Mouse (Mus musculus) inflammation-experienced regulatory T-cells, adult 6 months (primary cell): ENCODE measurements around the gene Ccdc32. TPM values are rescaled to one million over a fixed set of nuclear protein-coding genes. Genes with fewer than 3 reads are reported as not detected.

Experiments used
- ATAC-seq: one replicate; pipeline ENCODE4 v1.8.0; 2017
- polyA plus RNA-seq, 3 experiments: library from polyadenylated mRNA; unstranded; fragments of 100-300 nt; shearing (Covaris generic); gene quantifications; one replicate each; pipeline ENCODE4 v1.2.1; 2017

The Ccdc32 gene
- polyA plus RNA-seq, 3 experiments from 2014 or later, result 21.9 to 23.2 (median 22.8) TPM

- no peak for ATAC-seq
These were observed 14.2 kb downstream of the Ccdc32 start for GRCm38 (mm10) chr2:119014989-119015388.

DNA sequence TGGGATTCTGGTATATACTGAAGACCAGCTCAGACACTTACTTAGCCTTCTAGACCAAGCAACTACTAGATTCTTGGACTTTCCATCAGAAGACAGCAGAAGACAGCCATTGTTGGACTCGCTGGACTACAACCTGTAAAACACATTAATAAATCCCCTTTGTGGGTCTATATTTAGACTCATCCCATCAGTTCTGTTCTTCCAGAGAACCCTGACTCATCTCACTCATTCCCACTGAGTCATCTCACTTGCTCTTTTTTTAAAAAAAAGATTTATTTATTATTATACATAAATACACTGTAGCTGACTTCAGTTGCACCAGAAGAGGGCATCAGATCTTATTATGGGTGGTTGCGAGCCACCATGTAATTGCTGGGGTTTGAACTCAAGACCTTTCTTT, 19.8 kb downstream of the Ccdc32 start:
- no peak for ATAC-seq

DNA sequence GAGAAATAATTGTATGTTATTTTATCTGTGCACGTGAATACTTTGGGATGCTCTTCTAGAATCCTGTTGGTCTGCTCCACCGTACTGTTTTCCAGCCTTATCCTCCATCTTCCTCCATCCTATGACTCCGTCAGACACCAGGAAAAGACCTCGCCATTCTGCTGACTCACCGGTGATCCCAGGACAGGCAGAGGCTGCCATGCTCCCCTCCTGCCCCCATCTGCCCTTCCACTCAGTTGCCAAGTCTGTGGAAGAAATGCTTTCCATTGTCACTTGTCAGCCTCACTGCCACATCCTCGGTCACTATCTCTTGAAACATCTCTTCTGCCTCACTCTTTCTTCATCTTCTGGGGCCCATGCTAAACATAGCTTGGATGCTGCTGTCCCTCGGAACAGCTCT, 22.3 kb downstream of the Ccdc32 start:
- no peak for ATAC-seq

GRCm38 (mm10) chr2:118999025-118999639, 30.1 kb downstream of the Ccdc32 start:
- ATAC-seq, result no peak

- peak; percentile 60 for ATAC-seq
These were observed 30.9 kb downstream of the Ccdc32 start for GRCm38 (mm10) chr2:118998115-118998866.

DNA sequence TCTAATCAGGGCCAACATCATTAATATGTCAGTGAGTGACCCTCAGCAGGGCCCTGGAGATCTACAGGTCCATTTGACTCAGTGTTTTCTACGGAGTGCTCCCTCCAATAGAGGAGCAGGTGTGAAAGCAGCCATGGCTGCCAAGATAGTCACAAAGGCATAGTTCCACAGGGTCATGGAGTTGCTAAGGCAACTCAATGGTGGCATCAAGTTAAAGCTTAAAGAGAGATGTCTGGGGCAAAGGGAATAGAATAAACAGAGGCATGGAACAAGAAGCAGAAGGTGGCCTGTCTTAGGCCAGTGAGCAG, 32.4 kb downstream of the Ccdc32 start:
- ATAC-seq, result no peak

- no peak for ATAC-seq
These were observed 33.0 kb downstream of the Ccdc32 start for GRCm38 (mm10) chr2:118995919-118996797.

DNA sequence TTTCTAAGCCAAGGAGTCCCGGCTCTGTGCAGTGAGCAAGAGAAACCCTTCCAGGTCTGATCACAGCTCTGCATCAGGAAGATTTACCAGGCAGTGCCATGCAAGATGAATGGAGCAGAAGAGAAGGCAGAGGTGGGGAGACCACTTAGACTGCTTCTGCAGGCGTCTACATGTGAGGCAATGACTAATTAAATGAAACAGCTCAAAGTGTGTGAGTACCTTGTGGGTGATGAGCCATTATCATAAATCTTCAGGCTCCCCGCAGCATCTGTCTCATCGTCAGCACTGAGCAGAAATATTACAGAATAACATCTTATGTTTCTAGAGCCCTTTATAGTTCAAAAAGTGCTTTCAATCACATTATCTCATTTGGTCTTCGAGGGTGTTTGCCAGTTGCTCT, 33.7 kb downstream of the Ccdc32 start:
- ATAC-seq, result no peak

GRCm38 (mm10) chr2:118983812-118984211, 45.4 kb downstream of the Ccdc32 start:
- no peak for ATAC-seq

DNA sequence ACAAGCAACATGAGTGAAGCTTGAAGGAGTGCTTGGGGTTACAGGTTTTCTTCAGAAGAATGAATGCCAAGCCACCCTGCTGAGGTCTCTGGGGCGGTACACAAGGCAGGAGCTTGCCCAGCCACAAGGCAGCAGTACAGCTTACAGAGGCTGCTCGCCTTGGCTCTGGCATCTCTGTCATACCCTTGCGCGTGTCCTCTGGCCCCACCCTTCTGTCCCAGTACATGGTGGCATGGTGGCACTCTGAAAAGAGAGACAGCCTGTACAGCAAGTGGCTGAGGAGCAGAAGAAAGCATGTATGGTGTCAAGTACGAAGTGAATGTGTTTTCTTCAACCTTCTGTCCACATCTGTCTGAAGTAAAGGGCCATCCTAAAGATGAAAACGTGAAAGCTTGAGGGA, 48.4 kb downstream of the Ccdc32 start:
- ATAC-seq, result no peak

DNA sequence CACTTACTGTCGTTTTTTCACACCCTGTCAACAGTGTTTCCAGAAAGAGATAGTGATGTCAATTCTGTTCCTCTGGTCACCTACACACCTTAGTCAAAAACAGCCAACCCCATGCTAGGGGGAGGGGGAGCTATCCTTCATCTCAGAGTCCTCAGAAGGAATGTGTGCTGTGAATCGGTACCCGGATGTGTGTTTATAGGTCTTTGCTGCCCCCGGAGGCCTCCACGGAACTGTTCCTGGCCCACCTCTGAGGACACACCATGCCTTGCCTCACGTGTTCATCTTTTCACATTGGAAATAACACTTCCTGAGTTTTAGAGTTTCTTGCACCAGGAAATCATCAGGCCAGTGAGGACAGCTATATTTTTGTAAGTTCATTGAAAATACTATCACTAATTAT, 51.1 kb downstream of the Ccdc32 start:
- ATAC-seq, result no peak

DNA sequence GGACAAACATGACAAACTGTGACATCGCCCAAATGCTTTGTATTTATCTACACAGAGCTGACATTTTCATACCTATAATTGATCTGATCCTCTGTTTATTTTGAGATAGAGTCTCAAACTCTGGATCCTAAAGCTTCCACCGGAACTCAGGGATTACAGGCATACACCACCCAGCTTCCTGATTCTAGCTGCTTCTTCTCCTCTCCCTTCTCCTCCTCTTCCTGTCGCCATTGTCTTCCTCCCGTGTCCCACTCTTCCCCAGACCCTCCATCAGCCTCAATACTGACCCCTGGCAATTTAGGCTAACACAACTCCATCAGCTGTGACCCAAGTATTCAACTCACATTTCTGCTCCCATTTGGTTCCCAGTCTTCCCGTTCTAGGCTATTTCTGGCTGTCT, 52.3 kb downstream of the Ccdc32 start:
- ATAC-seq, result no peak

GRCm38 (mm10) chr2:118976282-118976929, 52.8 kb downstream of the Ccdc32 start:
- peak; percentile 85 for ATAC-seq

- ATAC-seq, result peak; percentile 16
These were observed 53.3 kb downstream of the Ccdc32 start for GRCm38 (mm10) chr2:118975855-118976254.

DNA sequence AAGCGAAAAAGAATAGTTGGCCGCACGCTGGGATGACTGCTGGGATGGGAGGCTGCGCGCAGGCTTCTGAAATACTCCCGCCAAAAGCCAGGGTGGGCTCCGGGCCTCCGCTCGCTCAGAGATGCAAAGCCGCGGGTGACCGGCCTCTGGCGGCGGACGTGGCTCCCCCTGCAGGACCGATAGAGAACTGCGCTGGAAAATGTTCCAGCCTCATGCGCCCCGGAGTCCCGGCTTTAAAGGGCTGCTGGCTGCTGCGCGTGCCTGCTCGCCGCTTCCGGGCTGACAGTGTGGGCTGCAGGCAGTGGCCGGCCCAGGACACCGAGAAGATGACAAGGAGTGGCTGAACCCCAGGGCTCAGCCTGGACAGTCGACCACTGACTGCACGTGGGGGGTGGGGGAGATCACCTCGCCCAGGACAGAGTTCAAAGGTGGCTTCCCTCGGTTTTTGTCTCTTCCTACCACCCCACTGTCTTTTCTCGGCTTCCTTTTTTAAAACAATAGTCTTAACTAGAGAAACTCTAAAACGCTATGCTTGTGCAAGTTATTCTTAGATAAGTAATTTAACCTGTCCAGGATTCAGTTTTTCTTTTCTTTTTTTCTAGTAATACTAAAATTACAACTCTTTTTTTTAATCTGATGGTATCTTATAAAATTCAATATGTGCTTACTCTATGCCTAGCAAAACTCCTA, 56.4 kb downstream of the Ccdc32 start:
- peak; percentile 63 for ATAC-seq

GRCm38 (mm10) chr2:118972048-118972447, 57.1 kb downstream of the Ccdc32 start:
- ATAC-seq, result no peak

GRCm38 (mm10) chr2:118969585-118970147, 59.5 kb downstream of the Ccdc32 start:
- no peak for ATAC-seq

Other genes starting within 250 kb of the Ccdc32 start
- gene Disp2, start 249.7 kb downstream of the Ccdc32 start, polyA plus RNA-seq, result not detected
- 10 to 100 TPM; 11.9 to 73.4 (median 13.7) TPM for gene Knstrn, start 215.4 kb downstream of the Ccdc32 start, polyA plus RNA-seq
- gene Ivd, start 167.4 kb downstream of the Ccdc32 start, polyA plus RNA-seq, result 10 to 100 TPM; 33.1 to 71.6 (median 60.8) TPM
- 1 to 10 TPM; 2.2 to 4.6 (median 4.6) TPM for gene Bahd1, start 129.0 kb downstream of the Ccdc32 start, polyA plus RNA-seq
- gene Chst14, start 102.9 kb downstream of the Ccdc32 start, polyA plus RNA-seq, result 1 to 10 TPM; 1.1 to 1.6 (median 1.5) TPM
- 1 to 10 TPM; 1.6 to 2.2 (median 2.0) TPM for gene Rpusd2, start 5.4 kb upstream of the Ccdc32 start, polyA plus RNA-seq
- gene Knl1, start 17.7 kb upstream of the Ccdc32 start, polyA plus RNA-seq, result 10 to 100 TPM in 1 of 3 experiments, 1 to 10 TPM in 2; 4.6 to 49.6 (median 6.9) TPM
- 10 to 100 TPM in 1 of 3 experiments, 1 to 10 TPM in 2; 3.8 to 40.3 (median 4.5) TPM for gene Rad51, start 83.4 kb upstream of the Ccdc32 start, polyA plus RNA-seq
- gene Rmdn3, start 127.6 kb upstream of the Ccdc32 start, polyA plus RNA-seq, result 10 to 100 TPM; 13.0 to 15.6 (median 14.5) TPM
- gene Gchfr, start 138.4 kb upstream of the Ccdc32 start, polyA plus RNA-seq, result under 1 TPM in 1 of 3 experiments, not detected in 2; 0.58 TPM
- gene Gm14137, start 145.1 kb upstream of the Ccdc32 start, polyA plus RNA-seq, result under 1 TPM; 0.23 to 0.95 (median 0.47) TPM
- 10 to 100 TPM; 50.7 to 65.5 (median 50.7) TPM for gene Zfyve19, start 179.2 kb upstream of the Ccdc32 start, polyA plus RNA-seq
- 10 to 100 TPM; 16.0 to 22.4 (median 17.1) TPM for gene Dnajc17, start 179.4 kb upstream of the Ccdc32 start, polyA plus RNA-seq
- gene Ppp1r14d, start 200.5 kb upstream of the Ccdc32 start, polyA plus RNA-seq, result not detected
- under 1 TPM in 1 of 3 experiments, not detected in 2; 0.28 TPM for gene Spint1, start 208.0 kb upstream of the Ccdc32 start, polyA plus RNA-seq
- gene Rhov, start 241.9 kb upstream of the Ccdc32 start, polyA plus RNA-seq, result under 1 TPM in 1 of 3 experiments, not detected in 2; 0.57 TPM